Mouse (Mus musculus) intestine, embryonic 14.5 days (tissue): Measurements from ENCODE around the gene Hpcal1. TPM values are rescaled to one million over a fixed set of nuclear protein-coding genes. Genes with fewer than 3 reads are reported as not detected.
A peak's percentile ranks its signal among the peaks of the same experiment; 100 is the strongest.

ENCODE experiments used
- ATAC-seq: fragments of 200-750 bp; cut with Nextera tagmentation; replicated peaks from 2 replicates; pipeline ENCODE4 v1.8.0; 2017; ENCODE audit warnings: low read depth, moderate number of reproducible peaks, moderate TSS enrichment, moderate library complexity; ENCODE audit not compliant: low FRiP score, low TSS enrichment
- DNase-seq: peaks from one replicate; pipeline ENCODE4 v3.0.0-alpha.2; 2018; ENCODE audit warnings: low spot score
- H3K27ac ChIP-seq: fragments of 300-500 bp; sonication (generic); 2 replicates; pipeline ENCODE4 v1.5.1; 2014; ENCODE audit warnings: low read depth, mild to moderate bottlenecking, control low read depth
- H3K27me3 ChIP-seq: fragments of 300-500 bp; sonication (generic); replicated peaks from 2 replicates; pipeline ENCODE4 v1.6.1; 2014; ENCODE audit warnings: low read length, control low read depth; ENCODE audit not compliant: control insufficient read depth, insufficient read depth
- H3K36me3 ChIP-seq: fragments of 300-500 bp; sonication (generic); 2 replicates; pipeline ENCODE4 v1.6.1; 2014; ENCODE audit warnings: low read length, control low read depth; ENCODE audit not compliant: control insufficient read depth, insufficient read depth
- H3K4me1 ChIP-seq: fragments of 300-500 bp; sonication (generic); replicated peaks from 2 replicates; pipeline ENCODE4 v1.6.1; 2014; ENCODE audit warnings: low read length, control low read depth, mixed read lengths; ENCODE audit not compliant: control insufficient read depth, insufficient read depth
- H3K4me2 ChIP-seq: fragments of 300-500 bp; sonication (generic); 2 replicates; pipeline ENCODE4 v1.6.1; 2014; ENCODE audit warnings: low read length
- H3K4me3 ChIP-seq: fragments of 300-500 bp; sonication (generic); 2 replicates; pipeline ENCODE4 v1.5.1; 2014; ENCODE audit warnings: low read depth, low read length, control low read depth, mixed read lengths
- H3K9ac ChIP-seq: fragments of 300-500 bp; sonication (generic); 2 replicates; pipeline ENCODE4 v1.6.1; 2014; ENCODE audit warnings: mild to moderate bottlenecking, low read length
- H3K9me3 ChIP-seq: fragments of 300-500 bp; sonication (generic); 2 replicates; pipeline ENCODE4 v1.6.1; 2016; ENCODE audit warnings: low read length, control low read depth; ENCODE audit not compliant: control insufficient read depth
- WGBS: fragments of 180-500 bp; shearing (Covaris S2); extraction: QIAGEN DNeasy Blood & Tissue Kit; methylation state at CpG from one replicate; pipeline ENCODE4 v1.1.7; 2014; 5-methylcytosine and 5-hydroxymethylcytosine counted together
- polyA plus RNA-seq: library from polyadenylated mRNA; unstranded; fragments of >200 nt; fragmentation: Nextera tagmentation; extraction: Ambion mirVana; gene quantifications from 2 replicates; pipeline ENCODE4 v1.2.1, GENCODE M21; 2014

The Hpcal1 gene
- polyA plus RNA-seq, 1 experiment from 2014 or later = 48.6 TPM

DNA sequence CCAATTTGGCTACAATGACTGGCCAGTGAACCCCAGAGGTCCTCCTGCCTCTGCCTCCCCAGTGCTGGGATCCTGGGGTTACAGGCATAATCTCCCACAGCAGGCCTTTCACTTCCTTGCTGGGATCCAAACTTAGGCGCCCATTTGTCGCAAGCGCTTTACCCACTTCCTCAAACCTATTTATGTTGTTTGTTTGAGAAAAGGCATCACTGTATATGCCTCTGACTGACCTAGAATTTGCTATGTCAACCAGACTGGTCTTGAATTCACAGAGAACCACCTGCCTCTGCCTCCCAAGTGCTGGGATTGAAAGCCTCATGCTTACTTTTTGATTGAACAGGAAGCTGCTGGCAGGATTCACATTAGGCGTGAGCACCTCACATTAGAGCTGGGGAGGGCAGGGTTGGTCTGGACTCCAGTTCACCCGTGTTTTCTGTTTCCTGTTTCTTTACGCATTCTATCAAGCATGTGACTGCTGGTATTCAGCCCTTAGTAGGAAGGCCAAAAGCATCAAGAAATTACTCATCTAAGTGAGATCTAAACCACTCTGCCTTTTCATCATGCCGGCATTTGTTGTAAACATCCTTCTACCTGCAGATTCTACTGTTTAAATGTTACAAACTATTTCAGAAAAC, 33.0 kb upstream of the Hpcal1 start:
- Histone ChIP-seq H3K4me3 (no peak overlapping the region), H3K36me3 (no peaks in the 10 kb centered on the region), H3K27me3 (no peaks in the 10 kb centered on the region), H3K9me3 (peaks cover 9% of the 10 kb centered on the region), H3K4me2 (no peak overlapping the region), H3K9ac (no peak overlapping the region), H3K27ac (no peak overlapping the region), H3K4me1 (0 out of 2 replicates have a peak, but pooled peaks cover 3% of the 10 kb centered on the region)
- DNase-seq (no peak), ATAC-seq (no peak)
- 82% methylated on average over 7 of the region's 7 CpGs for WGBS

GRCm38 (mm10) chr12:17658521-17658920, 32.1 kb upstream of the Hpcal1 start:
- ATAC-seq = no peak
- H3K9me3 ChIP-seq = peaks cover 9% of the 10 kb centered on the region
- WGBS = 62% methylated on average over 5 of the region's 5 CpGs

GRCm38 (mm10) chr12:17661483-17661920, 29.2 kb upstream of the Hpcal1 start:
- Histone ChIP-seq H3K27ac (no peak overlapping the region), H3K36me3 (no peaks in the 10 kb centered on the region), H3K4me3 (no peak overlapping the region), H3K27me3 (no peaks in the 10 kb centered on the region), H3K4me1 (0 out of 2 replicates have a peak, but pooled peaks cover 3% of the 10 kb centered on the region), H3K9ac (no peak overlapping the region), H3K4me2 (no peak overlapping the region), H3K9me3 (peaks cover 4% of the 10 kb centered on the region)
- DNase-seq (peak; percentile 68), ATAC-seq (peak; percentile 56; the same call in 1 of the 2 replicates)
- WGBS = 13% methylated on average over 4 of the region's 4 CpGs

More at GRCm38 (mm10) chr12:17658521-17658920, 32.1 kb upstream of the Hpcal1 start:
- no peaks in the 10 kb centered on the region for H3K36me3 ChIP-seq
- no peak overlapping the region for H3K4me3 ChIP-seq
- 0 out of 2 replicates have a peak, but pooled peaks cover 3% of the 10 kb centered on the region for H3K4me1 ChIP-seq
- DNase-seq = no peak
- H3K9ac ChIP-seq = no peak overlapping the region
- H3K27ac ChIP-seq = no peak overlapping the region
- H3K27me3 ChIP-seq = no peaks in the 10 kb centered on the region
- no peak overlapping the region for H3K4me2 ChIP-seq

DNA sequence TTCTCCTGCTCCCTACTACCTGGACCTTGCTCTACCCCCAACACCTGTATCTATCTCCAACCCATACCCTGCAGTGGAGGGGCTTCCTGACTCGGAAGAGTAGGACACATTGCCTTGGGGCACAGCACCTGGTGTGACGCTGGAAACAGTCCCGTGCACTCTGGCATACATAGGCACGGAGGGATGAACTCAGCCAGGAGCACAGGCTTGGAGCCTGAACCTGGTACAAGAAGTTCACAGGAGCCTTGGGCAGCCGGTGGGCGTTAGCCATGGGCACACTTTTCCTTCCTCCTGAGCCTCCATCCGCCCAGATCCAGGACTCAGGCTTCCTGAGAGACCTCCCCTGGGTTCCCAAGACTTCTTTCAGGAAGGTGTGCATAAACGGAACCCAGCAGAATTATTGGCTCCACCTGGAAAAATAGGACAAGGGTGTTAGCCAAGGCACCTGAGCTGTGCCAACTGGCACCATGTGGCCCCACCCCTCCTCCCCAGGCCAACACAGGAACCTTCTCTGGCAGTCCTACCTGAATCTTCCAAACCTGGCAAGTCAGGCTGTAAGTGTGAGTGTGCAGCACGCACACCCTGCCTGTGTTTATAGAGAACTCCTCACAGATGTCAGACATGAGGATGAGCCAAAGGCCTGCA, 26.5 kb upstream of the Hpcal1 start:
- Histone ChIP-seq H3K4me3 (no peak overlapping the region), H3K4me1 (0 out of 2 replicates have a peak, but pooled peaks cover 3% of the 10 kb centered on the region), H3K9ac (no peak overlapping the region), H3K4me2 (no peak overlapping the region), H3K27ac (no peak overlapping the region), H3K27me3 (no peaks in the 10 kb centered on the region), H3K9me3 (no peaks in the 10 kb centered on the region), H3K36me3 (no peaks in the 10 kb centered on the region)
- DNase-seq (no peak), ATAC-seq (no peak)
- WGBS = 81% methylated on average over 9 of the region's 9 CpGs

GRCm38 (mm10) chr12:17665906-17666326, 24.7 kb upstream of the Hpcal1 start:
- H3K9me3 ChIP-seq = no peaks in the 10 kb centered on the region
- H3K4me3 ChIP-seq = no peak overlapping the region
- ATAC-seq = peak; percentile 48; the same call in 1 of the 2 replicates
- H3K27ac ChIP-seq = no peak overlapping the region
- no peaks in the 10 kb centered on the region for H3K27me3 ChIP-seq
- no peak overlapping the region for H3K4me2 ChIP-seq
- H3K36me3 ChIP-seq = no peaks in the 10 kb centered on the region
- DNase-seq = no peak
- H3K9ac ChIP-seq = no peak overlapping the region
- 57% methylated on average over 7 of the region's 7 CpGs for WGBS
- 0 out of 2 replicates have a peak, but pooled peaks cover 3% of the 10 kb centered on the region for H3K4me1 ChIP-seq

- 87% methylated on average over 2 of the region's 2 CpGs for WGBS
- no peak overlapping the region for H3K9ac ChIP-seq
- no peaks in the 10 kb centered on the region for H3K9me3 ChIP-seq
- no peak overlapping the region for H3K27ac ChIP-seq
- no peak overlapping the region for H3K4me2 ChIP-seq
- no peaks in the 10 kb centered on the region for H3K27me3 ChIP-seq
- H3K4me3 ChIP-seq = no peak overlapping the region
- H3K4me1 ChIP-seq = 0 out of 2 replicates have a peak, but pooled peaks cover 3% of the 10 kb centered on the region
- no peak for DNase-seq
- peak; percentile 2; the same call in 1 of the 2 replicates for ATAC-seq
- H3K36me3 ChIP-seq = no peaks in the 10 kb centered on the region
These were observed 24.0 kb upstream of the Hpcal1 start for GRCm38 (mm10) chr12:17666616-17667015.

DNA sequence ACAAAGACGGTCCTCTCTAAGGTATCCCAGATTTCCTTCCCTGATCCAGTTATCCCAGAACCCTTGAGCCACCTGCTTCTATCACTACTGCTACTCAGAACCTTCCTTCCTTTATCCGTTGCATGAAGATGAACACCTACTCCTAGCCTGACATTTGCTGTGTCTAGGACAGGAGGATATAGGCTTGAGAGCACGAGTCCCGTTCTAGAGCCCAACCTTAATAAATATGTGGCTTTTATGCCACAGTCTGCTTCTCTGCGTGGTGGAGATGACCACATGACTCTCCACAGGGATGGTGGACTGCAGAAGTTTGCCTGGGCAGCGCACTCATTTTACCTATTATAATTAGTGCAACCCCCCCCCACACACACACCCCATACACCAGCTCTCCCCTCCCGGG, 16.9 kb upstream of the Hpcal1 start:
- ATAC-seq (no peak), DNase-seq (no peak)
- WGBS = 58% methylated on average over 7 of the region's 7 CpGs
- no peak overlapping the region for H3K27ac ChIP-seq
- H3K4me3 ChIP-seq = no peak overlapping the region
- no peaks in the 10 kb centered on the region for H3K27me3 ChIP-seq
- H3K9me3 ChIP-seq = no peaks in the 10 kb centered on the region
- H3K36me3 ChIP-seq = no peaks in the 10 kb centered on the region
- no peak overlapping the region for H3K4me2 ChIP-seq
- no peaks in the 10 kb centered on the region; the same call in 1 of the 2 replicates for H3K4me1 ChIP-seq
- no peak overlapping the region for H3K9ac ChIP-seq

DNA sequence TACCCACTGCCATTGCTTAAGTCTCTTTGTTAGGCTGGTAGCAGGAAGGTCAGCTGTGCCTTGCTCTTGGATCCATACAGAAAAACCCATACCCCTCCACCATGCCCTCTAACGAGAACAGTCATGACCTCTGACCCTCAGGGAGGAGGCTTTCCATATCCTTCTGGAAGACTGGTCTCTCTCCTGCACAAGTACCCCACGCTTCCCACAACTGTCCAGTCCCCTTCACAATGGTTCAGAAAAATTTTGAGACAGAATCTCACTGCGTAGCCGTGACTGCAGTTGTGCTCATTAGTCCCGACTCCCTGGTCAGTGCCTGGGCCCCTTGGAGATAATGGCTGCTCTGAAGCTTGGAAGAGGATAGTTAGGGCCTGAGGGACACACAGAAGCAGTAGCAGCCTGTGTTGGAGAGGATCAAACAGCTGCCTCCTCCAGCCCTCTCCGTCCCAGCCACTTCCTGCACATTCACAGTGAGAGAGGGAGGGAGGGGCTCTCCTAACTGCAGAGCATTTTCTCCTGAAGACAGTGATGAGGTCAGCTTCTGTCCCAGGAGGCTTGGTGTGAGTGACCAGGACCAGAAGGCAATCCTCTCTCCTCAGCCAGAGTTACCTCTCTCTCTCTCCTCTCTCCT, 16.4 kb upstream of the Hpcal1 start:
- Histone ChIP-seq H3K9ac (no peak overlapping the region), H3K27ac (no peak overlapping the region), H3K27me3 (no peaks in the 10 kb centered on the region), H3K4me1 (no peaks in the 10 kb centered on the region; the same call in 1 of the 2 replicates), H3K36me3 (no peaks in the 10 kb centered on the region), H3K4me2 (no peak overlapping the region), H3K9me3 (no peaks in the 10 kb centered on the region), H3K4me3 (no peak overlapping the region)
- 51% methylated on average over 6 of the region's 6 CpGs for WGBS
- ATAC-seq = no peak
- DNase-seq = no peak
